Mouse (Mus musculus): Measurements from ENCODE around the gene Sstr5. TPM values are rescaled to one million over a fixed set of nuclear protein-coding genes. Genes with fewer than 3 reads are reported as not detected.

The Sstr5 gene
- polyA plus RNA-seq, 1 experiment from 2014 or later, result 0.11 TPM

GRCm38 (mm10) chr17:25447865-25448264, 49.2 kb downstream of the Sstr5 start:
- H3K27ac ChIP-seq (replicated peaks), result no peak overlapping the region
- H3K36me3 ChIP-seq, result no peaks in the 10 kb centered on the region
- H3K4me1 ChIP-seq, result no peaks in the 10 kb centered on the region; the same call in 1 of the 2 replicates
- ATAC-seq (ENCODE audit: low FRiP score, low read depth), result no peak
- no peak overlapping the region for H3K4me2 ChIP-seq (replicated peaks)
- no peak overlapping the region for H3K4me3 ChIP-seq
- no peaks in the 10 kb centered on the region for H3K9me3 ChIP-seq
- H3K9ac ChIP-seq (replicated peaks), result no peak overlapping the region
- H3K27me3 ChIP-seq, result peaks cover 5% of the 10 kb centered on the region; the same call in 1 of the 2 replicates
- 86% methylated on average over 12 of the region's 12 CpGs for WGBS

DNA sequence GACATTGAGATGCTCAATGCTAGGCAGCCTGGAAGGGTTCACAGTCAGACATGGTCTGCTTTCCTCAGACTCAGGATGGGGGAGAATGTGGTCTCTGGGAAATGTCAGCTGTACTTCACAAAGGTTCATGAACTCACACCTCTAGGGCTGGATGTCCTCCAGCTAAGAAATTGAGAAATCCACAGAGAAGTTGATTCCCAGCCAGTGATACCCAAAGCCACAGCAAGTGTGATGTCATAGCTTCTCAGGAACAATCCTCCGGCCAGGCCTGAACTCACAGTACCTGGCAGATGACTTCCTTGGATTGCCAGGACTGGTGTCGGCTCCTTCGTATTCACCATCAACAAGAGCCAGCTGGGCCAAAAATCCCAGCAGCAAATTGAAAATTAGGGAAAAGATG, 51.2 kb downstream of the Sstr5 start:
- Histone ChIP-seq H3K9me3 (no peaks in the 10 kb centered on the region), H3K9ac (replicated peaks) (no peak overlapping the region), H3K27me3 (peaks cover 5% of the 10 kb centered on the region; the same call in 1 of the 2 replicates), H3K27ac (replicated peaks) (no peak overlapping the region), H3K4me1 (no peaks in the 10 kb centered on the region; the same call in 1 of the 2 replicates), H3K4me2 (replicated peaks) (no peak overlapping the region), H3K4me3 (no peak overlapping the region), H3K36me3 (no peaks in the 10 kb centered on the region)
- WGBS, result 96% methylated on average over 3 of the region's 3 CpGs
- no peak for ATAC-seq (ENCODE audit: low FRiP score, low read depth)

DNA sequence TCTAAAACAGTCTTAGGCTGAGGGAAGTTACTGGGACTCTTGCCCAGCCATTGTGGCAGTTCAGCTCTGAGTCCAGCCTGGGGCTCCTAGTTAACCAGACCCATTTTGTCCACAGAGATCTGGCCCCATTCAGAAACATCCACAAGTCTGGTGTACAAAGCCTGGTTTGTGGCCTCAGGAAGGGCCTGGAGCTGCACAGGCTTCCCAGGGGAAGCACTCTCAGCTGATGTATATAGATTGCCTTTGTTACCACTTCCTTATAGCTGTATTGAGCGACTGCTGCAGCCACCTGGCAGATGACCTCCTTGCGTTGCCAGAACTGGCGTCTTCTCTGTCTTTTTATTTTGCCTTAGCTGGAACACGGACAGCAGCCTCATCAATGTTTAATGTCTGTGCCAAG, 52.0 kb downstream of the Sstr5 start:
- no peaks in the 10 kb centered on the region; the same call in 1 of the 2 replicates for H3K4me1 ChIP-seq
- H3K4me2 ChIP-seq (replicated peaks), result no peak overlapping the region
- no peaks in the 10 kb centered on the region for H3K9me3 ChIP-seq
- H3K4me3 ChIP-seq, result no peak overlapping the region
- ATAC-seq (ENCODE audit: low FRiP score, low read depth), result no peak
- no peak overlapping the region for H3K9ac ChIP-seq (replicated peaks)
- peaks cover 5% of the 10 kb centered on the region; the same call in 1 of the 2 replicates for H3K27me3 ChIP-seq
- no peaks in the 10 kb centered on the region for H3K36me3 ChIP-seq
- 65% methylated on average over 4 of the region's 4 CpGs for WGBS
- no peak overlapping the region; the same call in 1 of the 2 replicates for H3K27ac ChIP-seq (replicated peaks)

DNA sequence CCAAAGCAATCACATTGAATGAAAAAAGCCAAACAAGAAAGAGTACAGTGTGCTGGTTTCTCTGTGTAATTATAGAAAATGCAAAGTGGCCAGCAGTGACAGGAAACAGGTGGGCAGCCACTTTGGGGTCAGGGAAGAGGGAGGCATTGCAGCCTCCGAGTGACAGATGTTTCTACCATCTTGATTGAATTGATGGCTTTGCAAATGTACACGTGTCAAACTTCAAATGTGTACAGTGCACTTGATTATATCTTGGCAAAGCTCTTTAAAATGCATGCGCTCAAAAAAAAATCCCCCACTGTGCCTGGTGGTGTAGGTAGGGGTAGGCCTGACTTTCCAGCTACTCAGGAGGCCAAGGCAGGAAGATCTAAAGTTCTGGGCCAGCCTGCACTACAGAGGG, 54.2 kb downstream of the Sstr5 start:
- 79% methylated on average over 3 of the region's 3 CpGs for WGBS
- peaks cover 5% of the 10 kb centered on the region; the same call in 1 of the 2 replicates for H3K27me3 ChIP-seq
- no peak overlapping the region for H3K4me3 ChIP-seq

GRCm38 (mm10) chr17:25441417-25441816, 55.7 kb downstream of the Sstr5 start:
- peaks cover 5% of the 10 kb centered on the region; the same call in 1 of the 2 replicates for H3K27me3 ChIP-seq
- no peak overlapping the region for H3K4me3 ChIP-seq
- H3K4me1 ChIP-seq, result no peaks in the 10 kb centered on the region
- no peak overlapping the region for H3K27ac ChIP-seq (replicated peaks)
- H3K4me2 ChIP-seq (replicated peaks), result no peak overlapping the region
- ATAC-seq (ENCODE audit: low FRiP score, low read depth), result no peak
- H3K36me3 ChIP-seq, result no peaks in the 10 kb centered on the region
- H3K9ac ChIP-seq (replicated peaks), result no peak overlapping the region
- H3K9me3 ChIP-seq, result no peaks in the 10 kb centered on the region
- 84% methylated on average over 6 of the region's 6 CpGs for WGBS

More for the DNA sequence above, 54.2 kb downstream of the Sstr5 start:
- Histone ChIP-seq H3K4me2 (replicated peaks) (no peak overlapping the region), H3K27ac (replicated peaks) (no peak overlapping the region), H3K9ac (replicated peaks) (no peak overlapping the region), H3K36me3 (no peaks in the 10 kb centered on the region), H3K9me3 (no peaks in the 10 kb centered on the region), H3K4me1 (no peaks in the 10 kb centered on the region)
- ATAC-seq (ENCODE audit: low FRiP score, low read depth), result no peak

Other genes with a start within 250 kb of the Sstr5 start
- 4.2 and 4.6 TPM in 2 replicates for gene Baiap3, start 240.9 kb downstream of the Sstr5 start, polyA plus RNA-seq (2016; fragmentation: Nextera tagmentation; extraction: Ambion mirVana)
- gene Ube2i, start 222.7 kb downstream of the Sstr5 start, polyA plus RNA-seq (2016; fragmentation: Nextera tagmentation; extraction: Ambion mirVana), result 818 and 823 TPM in 2 replicates
- gene Prss34, start 198.9 kb downstream of the Sstr5 start, polyA plus RNA-seq (2016; fragmentation: Nextera tagmentation; extraction: Ambion mirVana), result not detected in 2 replicates
- gene Prss28, start 188.6 kb downstream of the Sstr5 start, polyA plus RNA-seq (2016; fragmentation: Nextera tagmentation; extraction: Ambion mirVana), result not detected in 2 replicates
- not detected in 2 replicates for gene Prss29, start 178.6 kb downstream of the Sstr5 start, polyA plus RNA-seq (2016; fragmentation: Nextera tagmentation; extraction: Ambion mirVana)
- not detected in 2 replicates for gene Tpsab1, start 151.7 kb downstream of the Sstr5 start, polyA plus RNA-seq (2016; fragmentation: Nextera tagmentation; extraction: Ambion mirVana)
- not detected in 2 replicates for gene Tpsb2, start 131.0 kb downstream of the Sstr5 start, polyA plus RNA-seq (2016; fragmentation: Nextera tagmentation; extraction: Ambion mirVana)
- gene Tpsg1, start 128.0 kb downstream of the Sstr5 start, polyA plus RNA-seq (2016; fragmentation: Nextera tagmentation; extraction: Ambion mirVana), result 0.22 and 0.92 TPM in 2 replicates
- gene Cacna1h, start 63.5 kb downstream of the Sstr5 start, polyA plus RNA-seq (2016; fragmentation: Nextera tagmentation; extraction: Ambion mirVana), result 9.7 and 10.4 TPM in 2 replicates
- 0.14 and 0.22 TPM in 2 replicates for gene Tekt4, start 42.7 kb downstream of the Sstr5 start, polyA plus RNA-seq (2016; fragmentation: Nextera tagmentation; extraction: Ambion mirVana)
- gene Sox8, start 73.4 kb upstream of the Sstr5 start, polyA plus RNA-seq (2016; fragmentation: Nextera tagmentation; extraction: Ambion mirVana), result 3.2 and 4.7 TPM in 2 replicates
- 20.5 and 21.5 TPM in 2 replicates for gene Lmf1, start 81.8 kb upstream of the Sstr5 start, polyA plus RNA-seq (2016; fragmentation: Nextera tagmentation; extraction: Ambion mirVana)
- gene Gng13, start 219.9 kb upstream of the Sstr5 start, polyA plus RNA-seq (2016; fragmentation: Nextera tagmentation; extraction: Ambion mirVana), result 0.85 and 1.5 TPM in 2 replicates
- gene Chtf18, start 230.1 kb upstream of the Sstr5 start, polyA plus RNA-seq (2016; fragmentation: Nextera tagmentation; extraction: Ambion mirVana), result 31.4 and 34.5 TPM in 2 replicates
- 18.1 and 19.4 TPM in 2 replicates for gene Rpusd1, start 230.4 kb upstream of the Sstr5 start, polyA plus RNA-seq (2016; fragmentation: Nextera tagmentation; extraction: Ambion mirVana)
- not detected in 2 replicates for gene Mslnl, start 238.8 kb upstream of the Sstr5 start, polyA plus RNA-seq (2016; fragmentation: Nextera tagmentation; extraction: Ambion mirVana)

Data from midbrain, embryonic 12.5 days (tissue).